ENCODE assay signal across 17 mouse cellular contexts in the genomic region with DNA sequence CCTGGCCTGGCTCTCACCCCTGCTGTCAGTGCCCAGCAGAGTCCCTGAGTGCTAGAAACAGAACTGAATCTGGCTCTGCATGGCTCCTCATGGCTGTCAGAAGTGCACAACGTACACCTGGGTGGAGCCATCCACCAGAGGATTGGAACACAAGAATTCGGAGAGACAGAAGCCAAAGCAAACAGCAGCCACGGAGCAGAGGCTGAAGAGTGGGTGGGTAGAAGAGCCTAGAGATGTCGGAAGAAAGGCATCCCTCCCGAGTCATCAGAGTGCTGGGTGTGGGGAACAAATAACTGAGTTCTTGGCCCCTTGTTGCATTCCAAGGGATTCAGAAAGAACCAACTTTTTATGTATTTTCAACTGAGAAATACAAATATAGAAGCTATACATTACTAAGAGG.
"Had no signal": no experiment of that assay in that cellular context is flagged by ENCODE, and none has a peak within 500 bp of the region (broad histone marks: within the 10 kb centered on the region; RNA-seq: fewer than 3 reads in every experiment).

No protein-coding gene starts in this region.

- H3K4me2 ChIP-seq: lung, embryonic 15.5 days; midbrain, embryonic 12.5 days; neural tube, embryonic 13.5 days; neural tube, embryonic 15.5 days; stomach, embryonic 15.5 days had no signal

- ATAC-seq: midbrain, embryonic 16.5 days had no signal

- H3K9ac ChIP-seq: liver, embryonic 14.5 days; lung, embryonic 15.5 days; midbrain, embryonic 12.5 days; neural tube, embryonic 13.5 days; neural tube, embryonic 15.5 days; stomach, embryonic 15.5 days had no signal

- H3K27ac ChIP-seq: liver, embryonic 14.5 days; lung, embryonic 15.5 days; midbrain, embryonic 10.5 days; midbrain, embryonic 12.5 days; neural tube, embryonic 13.5 days; neural tube, embryonic 15.5 days; stomach, embryonic 15.5 days; stomach, postnatal 0 days had no signal

- H3K36me3 ChIP-seq: lung, embryonic 15.5 days; midbrain, embryonic 10.5 days; midbrain, embryonic 12.5 days; neural tube, embryonic 13.5 days; neural tube, embryonic 15.5 days; stomach, embryonic 15.5 days had no signal

- H3K9me3 ChIP-seq: lung, embryonic 15.5 days; midbrain, embryonic 10.5 days; midbrain, embryonic 12.5 days; neural tube, embryonic 13.5 days; neural tube, embryonic 15.5 days; stomach, embryonic 15.5 days had no signal

- H3K27me3 ChIP-seq: lung, embryonic 15.5 days; midbrain, embryonic 12.5 days; neural tube, embryonic 13.5 days; neural tube, embryonic 15.5 days; stomach, embryonic 15.5 days had no signal

- H3K4me3 ChIP-seq: lung, embryonic 15.5 days; midbrain, embryonic 10.5 days; midbrain, embryonic 12.5 days; myocyte; neural tube, embryonic 13.5 days; neural tube, embryonic 15.5 days; stomach, embryonic 15.5 days had no signal

- DNase-seq: lung, adult 18-20 months; midbrain, embryonic 14.5 days; retina, postnatal 1 day; right cerebral cortex, adult 18-20 months; thymus, adult 2 months; thymus, postnatal 25 days; thymus, postnatal 4 days had no signal
